Mouse (Mus musculus): ENCODE data around the gene Gm2075. TPM values are rescaled to one million over a fixed set of nuclear protein-coding genes. Genes with fewer than 3 reads are reported as not detected.
"Not testable (repeated sequence)": the region's sequence is repeated elsewhere in the genome, so short reads cannot be mapped to it uniquely, and the experiment has no call there.

Gm2075 gene
- polyA plus RNA-seq (2012; ENCODE audit: insufficient read depth, low replicate concordance): not detected in 2 replicates

- H3K27me3 ChIP-seq (replicated peaks); H3K9me3 ChIP-seq; H3K4me1 ChIP-seq; H3K4me3 ChIP-seq (replicated peaks); H3K36me3 ChIP-seq (replicated peaks; ENCODE audit: low read length): not testable (repeated sequence)
Observed at GRCm38 (mm10) chr12:88011548-88011947, at the start of gene Gm2075. Gene Gm2075, plus strand, starts transcription at chr12:88011848.

DNA sequence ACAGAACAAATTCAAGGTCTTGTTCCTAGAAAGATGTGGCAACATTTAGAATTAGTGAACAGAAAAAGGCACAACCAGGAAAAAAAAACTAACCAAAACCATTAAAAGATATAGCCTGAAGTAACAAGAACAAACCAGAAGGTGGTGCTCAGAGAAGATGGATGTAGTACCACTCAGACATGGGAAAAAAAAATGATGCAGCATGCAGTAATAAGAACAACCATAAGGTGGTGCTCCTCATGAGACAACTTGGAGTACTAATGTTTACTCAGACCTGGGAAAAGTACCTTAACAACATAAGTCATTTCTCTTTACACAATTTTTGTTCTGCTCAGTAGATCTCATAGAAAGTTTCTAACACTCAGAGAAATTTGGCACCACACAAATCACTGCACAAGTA lies 27.6 kb upstream of the Gm2075 start:
- H3K36me3 ChIP-seq (replicated peaks; ENCODE audit: low read length); H3K9me3 ChIP-seq; H3K27me3 ChIP-seq (replicated peaks); H3K4me3 ChIP-seq (replicated peaks); H3K4me1 ChIP-seq: not testable (repeated sequence)

DNA sequence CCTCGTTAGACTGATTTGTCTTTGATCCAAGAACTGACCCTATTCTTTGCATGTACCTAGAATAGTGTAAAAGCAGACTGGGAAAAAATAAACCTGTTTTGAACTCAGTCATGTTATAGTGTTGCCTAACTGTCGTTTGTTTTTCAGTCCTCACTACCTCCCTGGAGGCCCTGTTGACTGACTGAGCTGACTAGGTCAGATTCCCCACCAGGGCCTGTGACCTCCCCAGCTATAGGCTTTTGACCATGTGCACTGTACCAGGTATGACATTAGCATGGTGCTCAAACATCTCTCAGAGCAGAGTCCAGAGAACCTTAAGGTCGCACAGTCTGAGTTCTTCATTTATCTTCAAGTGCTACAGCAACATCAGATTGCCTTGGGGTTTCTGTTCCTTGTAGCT lies 7.5 kb upstream of the Gm2075 start:
- not testable (repeated sequence) for H3K36me3 ChIP-seq (replicated peaks; ENCODE audit: low read length); H3K4me3 ChIP-seq (replicated peaks); H3K4me1 ChIP-seq; H3K9me3 ChIP-seq; H3K27me3 ChIP-seq (replicated peaks)

- H3K27me3 ChIP-seq (replicated peaks); H3K9me3 ChIP-seq; H3K36me3 ChIP-seq (replicated peaks; ENCODE audit: low read length); H3K4me1 ChIP-seq; H3K4me3 ChIP-seq (replicated peaks): not testable (repeated sequence)
Observed at GRCm38 (mm10) chr12:88018671-88019070, 7.0 kb downstream of the Gm2075 start, which contains the start of gene Gm6803. Gene Gm6803, minus strand, starts transcription at chr12:88018771.

- not testable (repeated sequence) for H3K36me3 ChIP-seq (replicated peaks; ENCODE audit: low read length); H3K4me1 ChIP-seq; H3K9me3 ChIP-seq; H3K27me3 ChIP-seq (replicated peaks); H3K4me3 ChIP-seq (replicated peaks)
Observed at GRCm38 (mm10) chr12:88026704-88027103, 15.1 kb downstream of the Gm2075 start, which contains the start of gene Gm2056. Gene Gm2056, plus strand, starts transcription at chr12:88027004.

DNA sequence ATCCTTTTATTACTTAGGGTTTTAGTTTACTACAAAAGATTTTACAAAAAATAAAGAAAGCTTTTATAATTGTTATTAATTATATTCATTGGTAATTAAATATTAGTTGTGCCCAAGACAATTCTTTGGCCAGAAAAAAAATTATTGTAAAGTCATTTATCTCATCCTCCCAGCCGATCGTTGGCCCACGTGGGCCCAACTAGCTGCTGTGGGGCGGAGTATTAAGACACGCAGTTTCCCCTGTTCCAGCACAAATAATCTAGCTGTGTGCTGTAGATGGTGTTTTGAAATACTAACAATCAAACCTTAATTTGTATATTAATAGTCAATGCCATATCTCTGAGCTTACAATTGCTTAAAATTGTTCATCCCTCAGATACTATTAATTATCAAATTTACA lies 20.6 kb downstream of the Gm2075 start:
- not testable (repeated sequence) for H3K4me3 ChIP-seq (replicated peaks); H3K4me1 ChIP-seq; H3K36me3 ChIP-seq (replicated peaks; ENCODE audit: low read length); H3K9me3 ChIP-seq; H3K27me3 ChIP-seq (replicated peaks)

- not testable (repeated sequence) for H3K9me3 ChIP-seq; H3K36me3 ChIP-seq (replicated peaks; ENCODE audit: low read length); H3K4me3 ChIP-seq (replicated peaks); H3K27me3 ChIP-seq (replicated peaks); H3K4me1 ChIP-seq
Observed at GRCm38 (mm10) chr12:88039062-88039461, 27.4 kb downstream of the Gm2075 start.

DNA sequence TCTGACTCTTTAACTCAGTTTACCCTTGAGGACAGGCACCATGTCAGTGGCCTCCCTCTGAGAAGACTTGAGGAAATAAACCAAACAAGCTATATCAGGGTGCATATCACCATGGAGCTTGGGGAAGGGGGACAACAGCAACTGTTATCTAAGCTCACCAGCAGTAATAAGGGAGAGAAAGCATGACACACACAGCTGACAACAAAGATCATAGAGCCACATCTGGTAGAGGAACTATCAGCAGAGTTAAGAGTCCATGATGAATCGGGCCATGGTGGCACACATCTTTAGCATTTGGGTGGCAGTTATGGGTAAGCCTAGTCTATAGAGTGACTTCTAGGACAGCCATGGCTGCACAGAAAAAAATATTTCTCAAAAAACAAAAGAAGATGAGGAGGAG lies 28.1 kb downstream of the Gm2075 start:
- not testable (repeated sequence) for H3K4me3 ChIP-seq (replicated peaks); H3K27me3 ChIP-seq (replicated peaks); H3K9me3 ChIP-seq; H3K4me1 ChIP-seq; H3K36me3 ChIP-seq (replicated peaks; ENCODE audit: low read length)

DNA sequence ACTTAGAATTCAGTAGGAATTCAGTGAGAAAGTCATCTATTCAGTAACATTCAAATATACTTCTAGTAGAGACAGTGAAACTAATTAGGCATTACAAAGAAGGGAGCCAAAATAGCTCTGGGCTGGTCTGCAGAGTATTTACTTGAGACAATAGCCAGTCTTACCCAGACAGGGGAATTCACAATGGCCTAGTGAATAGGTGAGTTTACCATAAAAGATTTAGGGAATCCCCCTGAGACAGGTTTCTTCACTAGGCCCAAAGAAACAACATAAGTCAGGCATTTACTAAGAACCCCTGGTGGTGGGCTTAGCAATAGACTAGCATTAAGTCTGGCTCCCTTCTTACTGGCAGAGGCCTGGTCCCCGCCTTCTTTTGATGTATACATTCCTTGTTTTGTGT lies 33.6 kb downstream of the Gm2075 start:
- H3K36me3 ChIP-seq (replicated peaks; ENCODE audit: low read length); H3K27me3 ChIP-seq (replicated peaks); H3K9me3 ChIP-seq; H3K4me1 ChIP-seq; H3K4me3 ChIP-seq (replicated peaks): not testable (repeated sequence)

Other genes starting within 250 kb of the Gm2075 start
- gene Gm21319, start 236.1 kb upstream of the Gm2075 start, polyA plus RNA-seq (2012; ENCODE audit: insufficient read depth, low replicate concordance): not detected in 2 replicates
- gene Gm21936, start 216.3 kb upstream of the Gm2075 start, polyA plus RNA-seq (2012; ENCODE audit: insufficient read depth, low replicate concordance): not detected in 2 replicates
- gene BB287469, start 195.3 kb upstream of the Gm2075 start, polyA plus RNA-seq (2012; ENCODE audit: insufficient read depth, low replicate concordance): not detected in 2 replicates
- gene Gm2001, start 169.5 kb upstream of the Gm2075 start, polyA plus RNA-seq (2012; ENCODE audit: insufficient read depth, low replicate concordance): not detected in 2 replicates
- gene Gm2016, start 137.8 kb upstream of the Gm2075 start, polyA plus RNA-seq (2012; ENCODE audit: insufficient read depth, low replicate concordance): not detected in 2 replicates
- not detected in 2 replicates for gene Gm2022, start 116.5 kb upstream of the Gm2075 start, polyA plus RNA-seq (2012; ENCODE audit: insufficient read depth, low replicate concordance)
- not detected in 2 replicates for gene Gm2035, start 92.0 kb upstream of the Gm2075 start, polyA plus RNA-seq (2012; ENCODE audit: insufficient read depth, low replicate concordance)
- not detected in 2 replicates for gene Gm2042, start 57.8 kb upstream of the Gm2075 start, polyA plus RNA-seq (2012; ENCODE audit: insufficient read depth, low replicate concordance)
- gene Gm6803, start 6.9 kb downstream of the Gm2075 start, polyA plus RNA-seq (2012; ENCODE audit: insufficient read depth, low replicate concordance): not detected in 2 replicates
- gene Gm2056, start 15.2 kb downstream of the Gm2075 start, polyA plus RNA-seq (2012; ENCODE audit: insufficient read depth, low replicate concordance): not detected in 2 replicates
- gene Gm16368, start 71.8 kb downstream of the Gm2075 start, polyA plus RNA-seq (2012; ENCODE audit: insufficient read depth, low replicate concordance): not detected in 2 replicates
- not detected in 2 replicates for gene Gm10436, start 170.3 kb downstream of the Gm2075 start, polyA plus RNA-seq (2012; ENCODE audit: insufficient read depth, low replicate concordance)
- gene Gm8332, start 238.3 kb downstream of the Gm2075 start, polyA plus RNA-seq (2012; ENCODE audit: insufficient read depth, low replicate concordance): not detected in 2 replicates

Data from megakaryocyte, embryonic 14.5 days (primary cell).